Mouse (Mus musculus) CD4-positive helper T cell, adult 2 months (primary cell): ENCODE results near the gene Strn4.

ENCODE experiments used
- DNase-seq: peaks from one replicate; pipeline ENCODE4 v3.0.0-alpha.2; 2012; ENCODE audit warnings: low read depth, missing footprints, low spot score

Strn4 gene

GRCm38 (mm10) chr7:16875326-16875725, 59.6 kb downstream of the Strn4 start:
- DNase-seq = no peak

DNA sequence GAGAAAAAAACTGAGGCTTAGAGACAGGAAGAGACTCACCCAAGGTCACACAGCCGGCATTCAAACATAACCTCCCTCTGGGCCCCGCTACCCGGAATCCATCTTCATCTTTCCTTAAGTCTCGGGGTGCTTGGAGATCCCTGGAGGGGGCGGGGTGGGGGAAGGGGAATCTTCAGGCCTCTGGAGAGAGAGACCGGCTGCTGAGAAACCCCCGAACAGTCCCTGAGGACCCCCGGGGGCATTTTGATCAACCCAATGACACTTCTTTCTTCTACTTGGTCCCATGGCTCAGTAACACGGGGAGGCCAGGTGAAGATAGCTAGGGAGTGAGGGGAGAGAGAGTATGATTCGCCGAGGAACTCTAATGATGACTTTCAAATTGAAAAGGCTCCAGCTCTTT, 60.3 kb downstream of the Strn4 start:
- no peak for DNase-seq

GRCm38 (mm10) chr7:16876608-16877007, 60.9 kb downstream of the Strn4 start:
- DNase-seq = no peak

DNA sequence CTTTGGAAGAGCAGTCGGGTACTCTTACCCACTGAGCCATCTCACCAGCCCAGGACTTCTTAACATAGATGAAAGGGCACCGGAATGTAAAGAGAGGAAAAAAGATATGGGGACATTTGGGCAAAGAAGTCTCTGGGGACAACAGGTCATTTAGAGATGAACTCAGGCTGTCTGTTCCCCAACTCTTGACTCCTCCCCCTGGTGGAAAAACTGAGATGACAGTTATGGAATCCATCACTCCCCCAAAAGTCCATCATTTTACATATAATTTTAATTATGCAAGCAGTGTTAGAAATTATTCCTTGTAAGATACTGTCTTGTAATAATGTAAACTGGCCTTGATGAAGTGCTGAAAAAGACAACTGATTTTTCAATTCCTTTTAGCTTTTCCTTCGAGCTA, 62.0 kb downstream of the Strn4 start:
- no peak for DNase-seq

DNA sequence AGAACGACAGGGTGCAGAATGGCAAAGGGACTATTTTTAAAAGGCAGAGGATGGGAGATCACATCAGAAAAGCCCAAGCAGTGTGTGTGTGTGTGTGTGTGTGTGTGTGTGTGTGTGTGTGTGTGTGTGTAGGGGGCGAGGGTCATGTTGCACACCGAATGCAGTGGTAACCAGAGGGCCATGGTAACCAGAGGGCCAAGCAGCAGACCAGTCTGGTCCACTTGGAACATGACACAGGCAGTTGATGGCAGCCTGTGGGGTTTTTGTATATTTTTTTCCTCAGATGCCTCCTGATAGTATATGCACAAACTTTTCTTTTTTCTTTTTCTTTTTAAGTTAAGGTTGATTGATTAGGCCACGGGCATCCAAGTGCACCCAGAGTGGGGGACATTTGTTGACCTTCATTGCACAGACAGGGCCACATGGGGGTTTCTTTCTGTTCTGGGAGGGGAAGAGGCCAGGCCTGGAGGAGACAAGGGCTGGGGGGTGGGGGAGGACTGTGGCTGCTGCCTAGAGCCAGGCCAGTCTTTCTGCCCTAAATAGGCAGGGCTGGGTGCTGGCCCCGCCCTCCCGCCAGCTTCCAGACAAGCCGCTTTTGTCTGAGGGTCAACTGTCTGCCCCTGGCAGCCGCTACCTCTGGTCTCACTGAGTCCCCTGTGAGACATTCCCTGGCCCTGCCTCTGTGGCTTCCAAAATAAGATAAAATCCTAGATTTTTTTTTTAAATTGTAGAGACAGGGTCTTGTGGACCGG, 64.3 kb downstream of the Strn4 start:
- no peak for DNase-seq

DNA sequence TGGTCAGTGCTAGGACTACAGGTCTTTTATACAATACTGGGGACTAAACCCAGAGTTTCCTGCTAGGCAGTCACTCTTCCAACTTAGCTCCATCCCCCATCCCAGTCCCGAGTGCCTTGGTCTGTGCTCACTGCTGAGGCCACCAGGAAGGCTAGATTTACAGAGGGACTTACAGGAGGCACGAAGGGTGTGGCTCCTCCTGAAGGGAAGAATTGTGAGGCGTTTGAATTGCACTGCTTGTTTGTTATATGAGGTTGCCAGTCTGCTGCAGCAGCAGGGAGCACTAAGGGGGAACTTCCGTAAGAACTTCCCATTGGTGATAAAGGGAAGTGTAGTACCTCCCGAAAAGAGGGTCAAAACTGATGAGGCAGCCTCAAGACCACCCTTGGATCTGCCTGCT, 64.9 kb downstream of the Strn4 start:
- no peak for DNase-seq

DNA sequence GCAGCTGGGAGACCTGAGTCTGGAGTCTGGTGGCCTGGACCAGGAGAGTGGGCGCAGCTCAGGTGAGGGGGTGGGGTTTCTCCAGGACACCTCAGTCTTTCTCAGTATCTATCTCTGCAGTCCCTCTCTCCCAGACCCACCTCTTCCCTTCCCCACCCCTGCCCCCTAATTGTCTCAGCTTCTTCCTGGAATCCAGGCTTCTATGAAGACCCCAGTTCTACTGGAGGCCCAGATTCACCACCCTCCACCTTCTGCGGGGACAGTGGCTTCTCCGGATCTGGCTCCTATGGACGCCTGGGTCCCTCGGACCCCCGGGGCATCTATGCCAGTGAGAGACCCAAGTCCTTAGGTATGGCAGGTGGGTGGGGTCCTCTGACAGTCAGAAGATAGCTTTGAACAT, 67.5 kb downstream of the Strn4 start:
- DNase-seq = no peak

DNA sequence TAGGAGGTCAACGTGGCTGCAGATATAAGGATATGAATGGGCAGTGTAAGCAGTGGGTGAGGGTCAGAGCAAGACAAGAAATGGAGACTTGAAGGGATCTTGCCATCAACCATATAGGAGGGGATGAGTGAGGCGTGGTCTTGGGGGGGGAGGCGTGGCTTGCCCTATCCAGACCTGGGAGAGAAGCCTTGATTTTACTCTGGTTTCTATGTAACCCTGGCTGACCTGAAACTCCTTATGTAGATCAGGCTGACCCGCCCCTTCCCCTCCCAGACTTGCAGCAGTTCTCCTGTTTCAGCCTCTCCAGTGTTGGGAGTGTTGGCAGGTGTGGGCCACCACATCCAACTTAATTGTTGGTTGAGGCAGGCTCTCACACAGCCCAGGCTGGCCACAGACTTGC, 68.6 kb downstream of the Strn4 start:
- no peak for DNase-seq

DNA sequence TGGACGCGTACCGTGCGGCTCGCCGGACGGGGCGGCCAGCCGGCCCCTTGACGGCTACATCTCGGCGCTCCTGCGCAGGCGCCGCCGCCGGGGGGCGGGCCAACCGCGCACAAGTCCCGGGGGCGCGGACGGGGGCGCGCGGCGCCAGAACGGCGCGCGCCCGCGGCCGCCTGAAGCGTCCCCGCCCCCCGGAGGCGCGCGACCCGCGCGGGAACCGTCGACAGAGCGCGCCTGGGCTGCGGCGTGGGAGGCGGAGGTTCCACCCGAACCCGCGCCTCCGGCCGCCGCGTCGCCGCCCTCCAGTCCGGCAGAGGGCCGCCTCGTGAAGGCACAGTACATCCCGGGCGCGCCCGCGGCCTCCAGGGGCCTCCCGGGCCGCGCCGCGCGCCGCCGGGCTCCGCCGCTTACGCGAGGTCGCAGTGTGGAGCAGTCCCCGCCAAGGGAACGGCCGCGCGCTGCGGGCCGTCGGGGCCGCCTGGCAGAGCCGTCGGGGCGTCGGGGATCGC, 69.6 kb downstream of the Strn4 start:
- no peak for DNase-seq

GRCm38 (mm10) chr7:16885905-16886304, 70.2 kb downstream of the Strn4 start:
- DNase-seq = no peak
